Mouse (Mus musculus) lung, embryonic 14.5 days (tissue): Measurements from ENCODE around the gene Hist1h2ab. TPM values are rescaled to one million over a fixed set of nuclear protein-coding genes. Genes with fewer than 3 reads are reported as not detected.

ENCODE experiments used
- ATAC-seq: fragments of 200-750 bp; cut with Nextera tagmentation; 2 replicates; pipeline ENCODE4 v1.8.0; 2017; ENCODE audit warnings: mild to moderate bottlenecking, moderate TSS enrichment, moderate library complexity; ENCODE audit not compliant: insufficient read depth
- DNase-seq: peaks from one replicate; pipeline ENCODE4 v3.0.0-alpha.2; 2015
- H3K27ac ChIP-seq: fragments of 300-500 bp; sonication (generic); 2 replicates; pipeline ENCODE4 v1.5.1; 2014; ENCODE audit warnings: low read depth, mild to moderate bottlenecking, moderate library complexity
- H3K27me3 ChIP-seq: fragments of 300-500 bp; sonication (generic); 2 replicates; pipeline ENCODE4 v1.6.1; 2014; ENCODE audit warnings: low read length, control low read depth; ENCODE audit not compliant: insufficient read depth
- H3K36me3 ChIP-seq: fragments of 300-500 bp; sonication (generic); 2 replicates; pipeline ENCODE4 v1.6.1; 2014; ENCODE audit warnings: control low read depth; ENCODE audit not compliant: insufficient read depth
- H3K4me1 ChIP-seq: fragments of 300-500 bp; sonication (generic); 2 replicates; pipeline ENCODE4 v1.6.1; 2014; ENCODE audit warnings: antibody characterized with exemption, control low read depth; ENCODE audit not compliant: insufficient read depth
- H3K4me2 ChIP-seq: fragments of 300-500 bp; sonication (generic); 2 replicates; pipeline ENCODE4 v1.6.1; 2014; ENCODE audit warnings: mild to moderate bottlenecking
- H3K4me3 ChIP-seq: fragments of 300-500 bp; sonication (generic); 2 replicates; pipeline ENCODE4 v1.5.1; 2014; ENCODE audit warnings: low read depth, low read length
- H3K9ac ChIP-seq: fragments of 300-500 bp; sonication (generic); 2 replicates; pipeline ENCODE4 v1.6.1; 2014
- H3K9me3 ChIP-seq: fragments of 300-500 bp; sonication (generic); 2 replicates; pipeline ENCODE4 v1.6.1; 2016; ENCODE audit warnings: low read depth, low read length, control low read depth
- CTCF ChIP-seq: IDR thresholded peaks from 2 replicates; pipeline ENCODE4 v1.5.1; 2016; ENCODE audit warnings: antibody characterized with exemption, low read depth
- WGBS: fragments of 180-500 bp; shearing (Covaris S2); extraction: QIAGEN DNeasy Blood & Tissue Kit; methylation state at CpG from one replicate; pipeline ENCODE4 v1.1.7; 2014; 5-methylcytosine and 5-hydroxymethylcytosine counted together
- polyA plus RNA-seq: library from polyadenylated mRNA; unstranded; fragments of >200 nt; fragmentation: Nextera tagmentation; extraction: Ambion mirVana; gene quantifications from 2 replicates; pipeline ENCODE4 v1.2.1, GENCODE M21; 2014

Hist1h2ab gene
- polyA plus RNA-seq, 1 experiment from 2014 or later, result 71.5 TPM

DNA sequence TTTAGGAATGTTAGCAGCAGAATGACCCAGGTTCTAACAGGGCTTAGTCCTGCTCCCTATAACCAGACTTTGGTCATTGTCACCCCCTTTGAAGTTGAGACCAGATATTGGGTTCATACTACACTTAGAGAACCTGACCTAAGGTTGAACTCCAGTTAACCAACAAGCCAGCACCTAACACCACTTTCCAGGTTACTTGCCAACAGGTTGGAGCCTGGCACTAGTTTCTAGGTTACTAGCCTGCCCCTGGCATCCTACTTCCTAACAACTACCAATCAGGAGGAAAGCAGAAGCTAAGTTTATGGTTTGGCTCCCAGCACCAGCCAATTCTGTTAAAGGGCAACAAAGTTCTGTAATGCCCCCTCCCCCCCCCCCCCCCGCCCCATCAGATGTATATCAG is 25.7 kb upstream of the Hist1h2ab start:
- H3K36me3 ChIP-seq, result no peaks in the 10 kb centered on the region
- 83% methylated on average over 1 of the region's 1 CpGs for WGBS
- no peak for ATAC-seq
- no peaks in the 10 kb centered on the region for H3K27me3 ChIP-seq
- no peak overlapping the region for H3K4me2 ChIP-seq
- no peaks in the 10 kb centered on the region for H3K9me3 ChIP-seq
- DNase-seq, result no peak
- no peak overlapping the region for H3K27ac ChIP-seq
- no peak overlapping the region for H3K4me3 ChIP-seq
- no peak overlapping the region for H3K9ac ChIP-seq
- H3K4me1 ChIP-seq, result 0 out of 2 replicates have a peak, but pooled peaks cover 4% of the 10 kb centered on the region
- TF ChIP-seq CTCF, result no peak

- TF ChIP-seq CTCF, result no peak
- ATAC-seq (no peak), DNase-seq (no peak)
- Histone ChIP-seq H3K27me3 (no peaks in the 10 kb centered on the region), H3K27ac (no peak overlapping the region), H3K4me3 (no peak overlapping the region), H3K4me1 (0 out of 2 replicates have a peak, but pooled peaks cover 4% of the 10 kb centered on the region), H3K36me3 (no peaks in the 10 kb centered on the region), H3K4me2 (no peak overlapping the region), H3K9ac (no peak overlapping the region), H3K9me3 (no peaks in the 10 kb centered on the region)
- 85% methylated on average over 18 of the region's 18 CpGs for WGBS
Observed at GRCm38 (mm10) chr13:23728472-23729191, 22.3 kb upstream of the Hist1h2ab start.

GRCm38 (mm10) chr13:23729192-23729525 is 21.8 kb upstream of the Hist1h2ab start:
- WGBS, result 93% methylated on average over 9 of the region's 9 CpGs
- Histone ChIP-seq H3K36me3 (no peaks in the 10 kb centered on the region), H3K27ac (no peak overlapping the region), H3K27me3 (no peaks in the 10 kb centered on the region), H3K4me3 (no peak overlapping the region), H3K9ac (no peak overlapping the region), H3K4me2 (no peak overlapping the region), H3K4me1 (0 out of 2 replicates have a peak, but pooled peaks cover under 1% of the 10 kb centered on the region), H3K9me3 (no peaks in the 10 kb centered on the region)
- DNase-seq (no peak), ATAC-seq (no peak)
- no peak for TF ChIP-seq CTCF

- no peak for DNase-seq
- Histone ChIP-seq H3K36me3 (no peaks in the 10 kb centered on the region), H3K4me2 (no peak overlapping the region), H3K4me3 (no peak overlapping the region), H3K4me1 (no peaks in the 10 kb centered on the region), H3K9me3 (no peaks in the 10 kb centered on the region), H3K27ac (no peak overlapping the region), H3K27me3 (no peaks in the 10 kb centered on the region), H3K9ac (no peak overlapping the region)
- no peak for ATAC-seq
- 88% methylated on average over 5 of the region's 5 CpGs for WGBS
- no peak for TF ChIP-seq CTCF
Observed at GRCm38 (mm10) chr13:23729706-23730105, 21.2 kb upstream of the Hist1h2ab start.

GRCm38 (mm10) chr13:23730479-23730878 is 20.4 kb upstream of the Hist1h2ab start:
- H3K27me3 ChIP-seq, result no peaks in the 10 kb centered on the region
- no peaks in the 10 kb centered on the region for H3K9me3 ChIP-seq
- no peaks in the 10 kb centered on the region for H3K36me3 ChIP-seq
- H3K4me2 ChIP-seq, result no peak overlapping the region
- H3K9ac ChIP-seq, result no peak overlapping the region
- WGBS, result 20% methylated on average over 8 of the region's 8 CpGs
- DNase-seq (peak; percentile 64), ATAC-seq (no peak)
- no peak overlapping the region for H3K27ac ChIP-seq
- H3K4me3 ChIP-seq, result no peak overlapping the region
- H3K4me1 ChIP-seq, result no peaks in the 10 kb centered on the region
- TF ChIP-seq CTCF, result no peak

DNA sequence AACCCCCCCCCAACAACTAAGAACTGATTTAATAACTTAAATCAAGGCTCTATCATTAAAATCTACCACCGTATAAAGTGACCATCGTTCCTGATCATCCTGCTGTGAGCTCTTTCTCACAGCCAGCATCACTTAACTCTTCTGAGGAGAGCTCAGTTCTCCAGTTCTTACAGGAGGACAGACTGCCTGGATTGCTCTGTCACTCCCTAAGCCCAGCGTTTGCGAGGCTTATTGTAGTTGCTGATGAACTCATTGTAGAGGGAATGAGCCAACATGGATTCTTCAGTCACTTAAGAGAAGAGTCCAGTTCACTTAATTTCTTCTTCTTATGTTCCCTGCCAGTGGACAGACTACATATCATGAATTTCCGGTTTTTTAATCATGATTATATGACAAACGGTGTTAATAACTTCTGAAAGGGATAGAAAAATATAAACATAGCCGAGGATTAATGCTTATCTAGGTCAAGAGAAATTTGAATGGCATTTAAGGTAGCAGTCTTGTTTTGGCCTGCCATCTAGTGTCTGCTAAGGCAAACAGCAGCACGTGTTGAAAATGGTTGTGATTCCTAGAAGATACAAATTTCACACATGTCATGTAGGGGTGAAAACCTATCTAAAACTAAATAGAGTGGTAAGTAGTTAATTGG is 18.6 kb upstream of the Hist1h2ab start:
- WGBS, result 21% methylated on average over 8 of the region's 8 CpGs
- Histone ChIP-seq H3K36me3 (no peaks in the 10 kb centered on the region), H3K9ac (no peak overlapping the region), H3K27me3 (no peaks in the 10 kb centered on the region), H3K4me2 (no peak overlapping the region), H3K4me3 (no peak overlapping the region), H3K4me1 (no peaks in the 10 kb centered on the region), H3K9me3 (no peaks in the 10 kb centered on the region), H3K27ac (no peak overlapping the region)
- peak; percentile 47; the same call in 1 of the 2 replicates for ATAC-seq
- DNase-seq, result peak; percentile 80
- TF ChIP-seq CTCF, result peak; percentile 84

DNA sequence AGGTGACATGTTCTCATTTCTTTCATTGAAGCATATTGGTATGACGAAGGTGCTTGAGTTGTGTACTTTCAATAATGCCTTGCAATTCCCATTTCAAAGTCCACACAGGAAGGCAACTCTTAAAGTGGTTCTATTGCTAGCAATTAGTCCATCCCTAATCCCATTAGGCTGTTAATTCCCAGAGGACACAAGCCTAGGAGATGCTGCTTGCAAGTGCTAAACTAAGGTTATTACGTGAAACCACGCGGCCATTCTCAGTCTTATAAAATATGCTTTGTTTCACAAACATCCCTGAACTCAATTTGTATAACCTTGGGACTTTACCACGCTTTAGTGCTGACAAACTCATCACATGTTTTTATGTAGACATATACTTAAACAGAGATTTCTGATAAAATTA is 13.8 kb upstream of the Hist1h2ab start:
- Histone ChIP-seq H3K27me3 (no peaks in the 10 kb centered on the region), H3K27ac (peak overlapping the region; percentile 100; the same call in 1 of the 2 replicates), H3K36me3 (no peaks in the 10 kb centered on the region), H3K4me2 (no peak overlapping the region), H3K4me1 (0 out of 2 replicates have a peak, but pooled peaks cover 5% of the 10 kb centered on the region), H3K9me3 (no peaks in the 10 kb centered on the region), H3K4me3 (no peak overlapping the region), H3K9ac (no peak overlapping the region)
- TF ChIP-seq CTCF, result no peak
- ATAC-seq (no peak), DNase-seq (peak; percentile 11)
- WGBS, result 89% methylated on average over 5 of the region's 5 CpGs
